Mouse (Mus musculus) embryonic facial prominence, embryonic 10.5 days (tissue): Measurements from ENCODE around the gene Rtp3. TPM values are rescaled to one million over a fixed set of nuclear protein-coding genes. Genes with fewer than 3 reads are reported as not detected.

Experiments
- DNase-seq: peaks from one replicate; pipeline ENCODE4 v3.0.0-alpha.2; 2017; ENCODE audit warnings: low spot score
- H3K27ac ChIP-seq: fragments of 300-500 bp; sonication (generic); replicated peaks from 2 replicates; pipeline ENCODE4 v1.5.1; 2016; ENCODE audit warnings: mild to moderate bottlenecking
- H3K27me3 ChIP-seq: fragments of 300-500 bp; sonication (generic); replicated peaks from 2 replicates; pipeline ENCODE4 v1.6.1; 2016; ENCODE audit warnings: low read depth, mild to moderate bottlenecking; ENCODE audit not compliant: poor library complexity, severe bottlenecking
- H3K36me3 ChIP-seq: fragments of 300-500 bp; sonication (generic); replicated peaks from 2 replicates; pipeline ENCODE4 v1.6.1; 2016; ENCODE audit warnings: mild to moderate bottlenecking, moderate library complexity
- H3K4me1 ChIP-seq: fragments of 300-500 bp; sonication (generic); 2 replicates; pipeline ENCODE4 v1.6.1; 2016
- H3K4me3 ChIP-seq: fragments of 300-500 bp; sonication (generic); 2 replicates; pipeline ENCODE4 v1.5.1; 2016; ENCODE audit warnings: mild to moderate bottlenecking, moderate library complexity
- H3K9me3 ChIP-seq: fragments of 300-500 bp; sonication (generic); 2 replicates; pipeline ENCODE4 v1.6.1; 2016; ENCODE audit warnings: mild to moderate bottlenecking
- WGBS: fragments of 180-500 bp; shearing (Covaris S2); methylation state at CpG from one replicate; pipeline ENCODE4 v1.1.7; 2016; 5-methylcytosine and 5-hydroxymethylcytosine counted together
- polyA plus RNA-seq: library from polyadenylated mRNA; unstranded; fragments of >200 nt; fragmentation: Nextera tagmentation; extraction: Ambion mirVana; gene quantifications from 2 replicates; pipeline ENCODE4 v1.2.1, GENCODE M21; 2016

The Rtp3 gene
- polyA plus RNA-seq, 1 experiment from 2014 or later, result 0.11 TPM

- H3K4me3 ChIP-seq, result no peak overlapping the region
- no peak overlapping the region for H3K27ac ChIP-seq
- DNase-seq, result no peak
- no peaks in the 10 kb centered on the region for H3K36me3 ChIP-seq
- H3K9me3 ChIP-seq, result no peaks in the 10 kb centered on the region
- 0 out of 2 replicates have a peak, but pooled peaks cover 4% of the 10 kb centered on the region for H3K4me1 ChIP-seq
- WGBS, result 93% methylated on average over 2 of the region's 2 CpGs
- H3K27me3 ChIP-seq, result no peaks in the 10 kb centered on the region
Measured at GRCm38 (mm10) chr9:110999056-110999455, 8.7 kb upstream of the Rtp3 start.

- Histone ChIP-seq H3K4me1 (0 out of 2 replicates have a peak, but pooled peaks cover 4% of the 10 kb centered on the region), H3K9me3 (no peaks in the 10 kb centered on the region), H3K36me3 (no peaks in the 10 kb centered on the region), H3K27ac (no peak overlapping the region), H3K4me3 (no peak overlapping the region), H3K27me3 (no peaks in the 10 kb centered on the region)
- 6% methylated on average over 5 of the region's 5 CpGs for WGBS
- DNase-seq, result peak; percentile 78
Measured at GRCm38 (mm10) chr9:110997245-110997644, 6.9 kb upstream of the Rtp3 start.

GRCm38 (mm10) chr9:110994716-110995172 lies 4.4 kb upstream of the Rtp3 start:
- DNase-seq, result peak; percentile 86
- Histone ChIP-seq H3K27ac (peak overlapping the region; percentile 67; the same call in 1 of the 2 replicates), H3K4me3 (peak overlapping the region; percentile 56), H3K9me3 (no peaks in the 10 kb centered on the region), H3K36me3 (no peaks in the 10 kb centered on the region), H3K4me1 (no peaks in the 10 kb centered on the region), H3K27me3 (no peaks in the 10 kb centered on the region)
- 9% methylated on average over 13 of the region's 13 CpGs for WGBS

DNA sequence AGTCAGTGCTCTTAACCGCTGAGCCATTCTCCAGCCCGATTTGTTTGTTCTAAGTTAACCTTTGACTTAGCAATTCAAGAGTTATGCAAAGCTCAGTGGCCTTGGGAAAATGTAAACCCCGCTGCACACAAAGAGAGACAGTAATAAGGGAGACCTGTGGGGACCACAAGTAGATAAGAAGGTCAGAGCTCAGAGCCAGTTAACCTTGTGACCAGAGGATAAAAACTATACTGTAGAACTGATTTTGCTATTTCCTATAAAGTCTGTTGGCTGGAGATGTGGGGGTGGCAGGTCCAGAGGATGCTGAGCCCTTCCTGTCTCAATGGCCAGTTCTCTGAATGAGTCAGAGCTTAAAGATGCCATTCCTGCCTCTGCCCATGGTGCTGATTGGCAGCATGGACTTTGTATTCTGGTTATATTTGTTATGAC lies 2.9 kb upstream of the Rtp3 start:
- peak; percentile 13 for DNase-seq
- Histone ChIP-seq H3K4me3 (no peak overlapping the region), H3K9me3 (no peaks in the 10 kb centered on the region), H3K36me3 (no peaks in the 10 kb centered on the region), H3K27me3 (no peaks in the 10 kb centered on the region), H3K27ac (no peak overlapping the region), H3K4me1 (no peaks in the 10 kb centered on the region)
- 35% methylated on average over 3 of the region's 3 CpGs for WGBS

DNA sequence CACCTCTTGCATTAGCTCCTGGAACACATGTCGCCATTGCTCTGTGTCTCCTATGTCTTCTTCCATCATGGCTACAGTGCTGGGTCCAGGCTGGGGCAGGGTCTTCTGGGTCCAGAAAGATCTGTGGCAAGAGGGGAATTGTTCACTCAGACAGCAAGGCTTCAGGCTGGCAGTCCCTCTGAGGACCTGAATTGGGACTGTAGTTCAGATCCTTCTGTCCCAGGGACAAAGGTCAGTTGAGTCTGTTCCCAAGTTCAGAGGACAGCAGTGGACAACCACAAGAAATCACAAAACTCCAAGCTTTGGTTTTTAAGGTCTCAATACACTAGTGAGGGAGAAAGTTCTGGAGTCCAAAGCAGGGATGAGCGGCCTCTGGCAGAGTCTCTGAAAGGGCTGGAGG lies 840 bp downstream of the Rtp3 start:
- WGBS, result 89% methylated on average over 2 of the region's 2 CpGs
- no peak overlapping the region for H3K27ac ChIP-seq
- no peak overlapping the region for H3K4me3 ChIP-seq

DNA sequence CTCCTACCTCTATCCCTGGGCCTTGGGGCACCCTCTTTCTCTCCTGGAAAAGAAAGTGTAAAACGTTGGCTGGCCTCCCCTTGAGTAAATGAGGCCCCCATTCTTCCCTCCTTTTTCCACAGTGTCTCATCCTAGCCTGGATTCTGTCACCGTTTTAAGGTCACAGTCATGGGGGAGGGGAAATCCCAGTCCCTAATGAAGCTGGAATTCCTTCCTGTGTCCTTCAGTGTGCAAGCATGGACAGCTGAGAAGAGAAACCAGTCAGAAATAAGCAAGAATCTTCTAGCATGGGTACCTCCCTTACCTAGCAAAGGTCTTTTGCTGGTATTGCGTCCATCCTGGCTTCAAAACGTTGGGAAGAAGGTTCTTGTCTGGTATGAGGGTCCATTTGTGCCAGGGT lies 1.2 kb downstream of the Rtp3 start:
- Histone ChIP-seq H3K27ac (no peak overlapping the region), H3K27me3 (no peaks in the 10 kb centered on the region), H3K4me1 (no peaks in the 10 kb centered on the region), H3K4me3 (no peak overlapping the region), H3K9me3 (no peaks in the 10 kb centered on the region), H3K36me3 (no peaks in the 10 kb centered on the region)
- DNase-seq, result no peak
- WGBS, result 64% methylated on average over 4 of the region's 4 CpGs

More for the DNA sequence above, 840 bp downstream of the Rtp3 start:
- no peak for DNase-seq
- Histone ChIP-seq H3K4me1 (no peaks in the 10 kb centered on the region), H3K36me3 (no peaks in the 10 kb centered on the region), H3K27me3 (no peaks in the 10 kb centered on the region), H3K9me3 (no peaks in the 10 kb centered on the region)

GRCm38 (mm10) chr9:110988078-110988477 lies 2.3 kb downstream of the Rtp3 start:
- DNase-seq, result no peak
- Histone ChIP-seq H3K4me3 (no peak overlapping the region), H3K27ac (no peak overlapping the region), H3K36me3 (no peaks in the 10 kb centered on the region), H3K9me3 (no peaks in the 10 kb centered on the region), H3K27me3 (no peaks in the 10 kb centered on the region), H3K4me1 (no peaks in the 10 kb centered on the region)
- 83% methylated on average over 3 of the region's 3 CpGs for WGBS

- H3K9me3 ChIP-seq, result no peaks in the 10 kb centered on the region
Measured at GRCm38 (mm10) chr9:110987331-110987730, 3.1 kb downstream of the Rtp3 start.

GRCm38 (mm10) chr9:110985951-110986350 lies 4.4 kb downstream of the Rtp3 start:
- 87% methylated on average over 8 of the region's 8 CpGs for WGBS
- Histone ChIP-seq H3K4me3 (no peak overlapping the region), H3K4me1 (no peaks in the 10 kb centered on the region), H3K9me3 (no peaks in the 10 kb centered on the region), H3K36me3 (no peaks in the 10 kb centered on the region), H3K27ac (no peak overlapping the region), H3K27me3 (no peaks in the 10 kb centered on the region)
- DNase-seq, result no peak

More at GRCm38 (mm10) chr9:110987331-110987730, 3.1 kb downstream of the Rtp3 start:
- Histone ChIP-seq H3K27me3 (no peaks in the 10 kb centered on the region), H3K36me3 (no peaks in the 10 kb centered on the region), H3K27ac (no peak overlapping the region), H3K4me3 (no peak overlapping the region), H3K4me1 (no peaks in the 10 kb centered on the region)
- no peak for DNase-seq
- whole genome bisulfite sequencing, result 79% methylated on average over 4 of the region's 4 CpGs

GRCm38 (mm10) chr9:110985541-110985940 lies 4.8 kb downstream of the Rtp3 start:
- no peaks in the 10 kb centered on the region for H3K4me1 ChIP-seq
- no peaks in the 10 kb centered on the region for H3K9me3 ChIP-seq
- WGBS, result 94% methylated on average over 5 of the region's 5 CpGs
- no peak overlapping the region for H3K27ac ChIP-seq
- H3K36me3 ChIP-seq, result no peaks in the 10 kb centered on the region
- DNase-seq, result no peak
- H3K27me3 ChIP-seq, result no peaks in the 10 kb centered on the region
- no peak overlapping the region for H3K4me3 ChIP-seq

DNA sequence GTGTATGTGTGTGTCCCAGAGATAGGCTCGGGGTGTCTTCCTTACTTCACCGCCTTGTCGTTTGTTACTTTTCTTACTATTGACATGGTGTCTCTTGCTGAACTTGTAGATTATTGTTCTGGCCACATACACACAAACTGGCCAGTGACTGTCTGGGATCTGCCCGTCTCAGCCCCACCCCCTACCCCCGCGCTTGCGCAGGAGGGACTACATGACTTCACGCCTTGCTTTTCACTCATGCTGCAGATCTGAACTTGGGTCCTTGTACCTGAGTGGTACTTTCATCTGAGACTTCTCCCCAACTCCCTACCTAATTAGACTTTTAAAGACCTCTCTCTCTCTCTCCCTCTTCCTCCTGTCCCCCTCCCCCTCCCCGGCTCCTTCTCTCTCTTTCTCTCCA lies 6.3 kb downstream of the Rtp3 start:
- no peaks in the 10 kb centered on the region for H3K27me3 ChIP-seq
- no peak for DNase-seq
- 92% methylated on average over 9 of the region's 9 CpGs for WGBS
- no peaks in the 10 kb centered on the region for H3K36me3 ChIP-seq
- H3K9me3 ChIP-seq, result no peaks in the 10 kb centered on the region
- H3K4me3 ChIP-seq, result no peak overlapping the region
- H3K4me1 ChIP-seq, result no peaks in the 10 kb centered on the region
- H3K27ac ChIP-seq, result no peak overlapping the region

DNA sequence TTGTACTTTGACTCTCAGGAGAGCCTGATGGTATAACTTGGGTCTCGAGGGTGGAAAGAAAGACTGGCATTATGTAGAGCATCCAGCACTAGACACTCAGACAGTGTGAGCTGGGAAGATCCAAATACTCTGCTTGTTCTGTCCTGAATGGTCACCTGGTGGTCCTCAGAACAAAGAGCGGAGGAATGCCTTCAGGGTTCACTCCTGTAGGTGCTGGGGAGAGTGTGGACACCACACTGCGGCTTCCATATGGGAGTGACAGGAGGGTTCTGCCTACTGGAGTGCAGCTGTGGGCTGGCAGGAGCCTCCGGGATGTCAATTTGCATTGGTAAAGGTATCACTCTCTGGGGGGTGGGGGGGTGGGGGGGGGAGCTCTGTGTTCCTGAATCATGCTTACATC lies 8.0 kb downstream of the Rtp3 start:
- 55% methylated on average over 4 of the region's 4 CpGs for WGBS

DNA sequence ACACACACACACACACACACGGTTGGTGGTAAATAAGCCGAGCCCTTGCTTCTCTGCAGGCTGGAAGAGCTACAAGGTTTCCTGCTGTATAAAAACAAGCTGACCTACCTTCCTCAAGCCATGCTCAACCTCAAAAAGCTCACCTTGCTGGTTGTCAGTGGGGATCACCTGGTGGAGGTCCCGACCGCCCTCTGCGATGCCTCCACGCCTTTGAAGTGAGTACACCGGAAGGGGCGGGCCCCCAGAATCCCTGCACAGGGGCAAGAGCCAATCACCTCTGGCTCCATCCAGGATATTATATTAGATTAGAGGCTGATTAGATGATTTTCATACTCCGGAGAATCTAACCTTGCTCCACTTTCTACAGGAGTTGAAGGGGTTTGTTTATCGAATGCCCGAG lies 11.0 kb downstream of the Rtp3 start:
- Histone ChIP-seq H3K4me3 (no peak overlapping the region), H3K27me3 (no peaks in the 10 kb centered on the region), H3K27ac (no peak overlapping the region), H3K9me3 (no peaks in the 10 kb centered on the region), H3K4me1 (no peaks in the 10 kb centered on the region), H3K36me3 (no peaks in the 10 kb centered on the region)
- 95% methylated on average over 11 of the region's 11 CpGs for WGBS
- DNase-seq, result no peak

More for the DNA sequence above, 8.0 kb downstream of the Rtp3 start:
- Histone ChIP-seq H3K4me3 (no peak overlapping the region), H3K27ac (no peak overlapping the region), H3K27me3 (no peaks in the 10 kb centered on the region), H3K4me1 (no peaks in the 10 kb centered on the region), H3K9me3 (no peaks in the 10 kb centered on the region), H3K36me3 (no peaks in the 10 kb centered on the region)
- DNase-seq, result no peak

DNA sequence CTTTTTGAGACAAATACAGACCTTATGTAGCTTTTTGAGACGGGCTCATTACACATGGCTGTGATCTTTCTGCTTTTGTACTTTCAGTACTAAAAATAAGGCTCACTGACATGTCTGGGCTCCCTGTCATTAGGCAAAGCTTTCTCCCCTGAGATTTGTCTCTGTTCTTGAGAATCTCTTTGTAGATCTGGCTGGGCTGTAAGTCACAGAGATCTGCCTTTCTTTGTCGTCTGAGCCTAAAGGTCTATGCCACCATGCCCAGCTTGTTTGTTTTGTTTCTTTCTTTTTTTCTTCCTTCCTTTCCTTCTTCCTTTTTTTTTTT lies 24.5 kb downstream of the Rtp3 start:
- Histone ChIP-seq H3K4me1 (no peaks in the 10 kb centered on the region), H3K27me3 (no peaks in the 10 kb centered on the region)
- DNase-seq, result no peak

More for the DNA sequence above, 24.5 kb downstream of the Rtp3 start:
- 78% methylated on average over 2 of the region's 2 CpGs for WGBS
- Histone ChIP-seq H3K36me3 (no peaks in the 10 kb centered on the region), H3K4me3 (no peak overlapping the region), H3K27ac (no peak overlapping the region), H3K9me3 (no peaks in the 10 kb centered on the region)
